Mouse (Mus musculus): ENCODE measurements around the gene Aco1.

DNA sequence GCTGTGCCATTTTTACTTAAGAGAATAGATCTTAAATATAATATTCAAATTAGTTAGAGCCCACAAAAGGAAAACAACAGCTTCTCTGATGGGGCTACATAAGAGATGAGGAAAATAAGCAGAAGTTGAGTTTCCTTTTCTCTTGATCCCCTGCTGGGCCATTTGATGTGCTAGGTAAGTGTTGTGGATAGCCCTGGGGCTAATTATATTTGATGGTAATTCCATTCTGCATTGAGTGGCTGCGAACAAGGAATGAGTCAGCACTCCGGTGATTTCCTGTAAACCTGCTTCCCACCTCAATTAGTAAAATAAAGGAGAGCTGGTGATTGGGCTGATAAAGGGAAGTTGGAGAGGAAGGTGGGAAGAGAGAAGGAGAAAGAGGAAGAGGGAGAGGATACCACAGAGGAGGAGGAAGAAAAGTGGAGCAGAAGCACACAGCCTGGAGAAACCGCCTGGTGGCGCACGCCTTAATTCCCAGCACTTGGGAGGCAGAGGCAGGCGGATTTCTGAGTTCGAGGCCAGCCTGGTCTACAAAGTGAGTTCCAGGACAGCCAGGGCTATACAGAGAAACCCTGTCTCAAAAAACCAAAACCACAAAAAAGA lies 90.3 kb downstream of the Aco1 start:
- TF ChIP-seq POLR2A (IDR thresholded peaks at IDR 0.05; ENCODE audit: insufficient read depth, low read depth, low read length) (no peak), CTCF (IDR thresholded peaks at IDR 0.05) (no peak)
